Mouse (Mus musculus) c-Kit-positive CD71-positive TER-119-negative erythroid progenitor cells, embryonic 14.5 days (primary cell): ENCODE measurements around the gene Lrp2bp.

Experiments used
- DNase-seq: peaks from one replicate; pipeline ENCODE4 v3.0.0-alpha.2; 2013; ENCODE audit warnings: low read depth

The Lrp2bp gene

GRCm38 (mm10) chr8:46036217-46036616 lies 37.1 kb downstream of the Lrp2bp start:
- no peak for DNase-seq

- no peak for DNase-seq
These were observed 40.6 kb downstream of the Lrp2bp start for GRCm38 (mm10) chr8:46039666-46040065.

GRCm38 (mm10) chr8:46040260-46040659 lies 41.2 kb downstream of the Lrp2bp start:
- no peak for DNase-seq

GRCm38 (mm10) chr8:46072798-46073197 lies 73.7 kb downstream of the Lrp2bp start:
- DNase-seq = no peak

GRCm38 (mm10) chr8:46073540-46074140 lies 74.5 kb downstream of the Lrp2bp start:
- no peak for DNase-seq

- DNase-seq = no peak
These were observed 76.1 kb downstream of the Lrp2bp start for GRCm38 (mm10) chr8:46075223-46075622.

- no peak for DNase-seq
These were observed 79.8 kb downstream of the Lrp2bp start for GRCm38 (mm10) chr8:46078866-46079265.
